Mouse (Mus musculus) thymus, postnatal 4 days (tissue): ENCODE results near the gene Phf1.

Experiments
- DNase-seq: peaks from one replicate; pipeline ENCODE4 v3.0.0; 2021

Gene Phf1

DNA sequence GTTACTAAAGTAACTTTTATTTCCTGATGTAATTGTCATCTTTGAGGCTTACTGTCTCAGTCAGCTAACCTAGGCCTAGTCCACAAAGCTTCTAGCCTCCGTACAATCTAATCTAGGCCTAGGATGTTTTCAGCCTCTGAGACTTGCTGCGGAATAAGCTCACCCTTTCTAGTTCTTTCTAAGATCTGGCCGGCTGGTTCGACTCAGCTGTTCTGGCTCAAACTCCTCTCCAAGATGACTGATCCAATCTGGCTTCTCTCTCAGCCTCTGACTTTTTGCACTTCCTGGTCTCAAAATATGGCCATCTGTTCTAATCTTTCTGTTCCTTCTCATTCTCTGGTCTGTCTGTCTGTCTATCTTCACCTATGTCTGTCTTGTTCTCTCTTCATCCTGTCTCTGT, 50.5 kb downstream of the Phf1 start:
- no peak for DNase-seq

DNA sequence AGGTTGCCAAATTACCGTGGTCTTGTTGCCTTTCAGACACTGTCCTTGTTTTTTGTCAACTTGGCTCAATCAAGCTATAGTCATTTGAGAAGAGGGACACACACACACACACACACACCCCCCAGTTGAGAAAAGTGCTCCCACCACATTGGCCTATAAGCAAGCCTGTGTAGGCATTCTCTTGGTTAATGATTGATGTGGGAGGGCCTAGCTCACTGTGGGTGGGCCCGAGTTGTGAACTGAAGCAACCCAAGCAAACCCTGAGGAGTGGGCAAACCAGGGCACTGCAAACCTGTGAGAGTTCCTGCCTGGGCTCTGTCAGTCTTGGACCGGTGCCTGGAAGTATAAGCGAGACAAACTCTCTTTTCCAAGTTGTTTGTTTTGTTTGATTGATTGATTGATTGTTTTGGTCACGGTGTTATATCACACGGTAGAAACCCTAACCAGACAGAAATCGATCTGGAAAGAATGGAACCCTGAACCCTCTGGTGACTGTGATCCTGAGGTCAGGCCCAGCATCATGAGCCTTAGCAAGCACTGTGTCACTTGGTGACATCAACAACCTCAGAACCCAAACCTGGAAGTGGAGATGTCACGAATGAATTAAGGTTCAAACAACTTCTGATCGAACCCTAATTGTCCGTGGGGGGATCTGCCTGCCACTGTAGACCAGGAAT, 52.8 kb downstream of the Phf1 start:
- no peak for DNase-seq
